Mouse (Mus musculus) C2C12 (cell line): Measurements from ENCODE around the gene Nsa2. TPM values are rescaled to one million over a fixed set of nuclear protein-coding genes. Genes with fewer than 3 reads are reported as not detected.

ENCODE experiments used
- H3K27me3 ChIP-seq: one replicate; pipeline ENCODE4 v1.6.1; 2011; ENCODE audit not compliant: control insufficient read depth, insufficient read depth, insufficient read length
- H3K36me3 ChIP-seq: one replicate; pipeline ENCODE4 v1.6.1; 2011; ENCODE audit not compliant: control insufficient read depth, insufficient read depth
- H3K4me3 ChIP-seq: one replicate; pipeline ENCODE4 v1.5.1; 2011; ENCODE audit warnings: mild to moderate bottlenecking, control low read depth; ENCODE audit not compliant: poor library complexity, insufficient read depth, severe bottlenecking
- H3K79me2 ChIP-seq: one replicate; pipeline ENCODE4 v1.6.1; 2011; ENCODE audit not compliant: control insufficient read depth, insufficient read depth
- H3K79me3 ChIP-seq: one replicate; pipeline ENCODE4 v1.6.1; 2011; ENCODE audit warnings: low read depth, control low read depth
- H3ac ChIP-seq: one replicate; pipeline ENCODE3; 2011; ENCODE audit warnings: low read depth; ENCODE audit not compliant: control insufficient read depth, insufficient read length
- CEBPB ChIP-seq: IDR thresholded peaks from one replicate; pipeline ENCODE4 v1.6.1; 2011; ENCODE audit warnings: low read depth, mild to moderate bottlenecking, control low read depth, moderate library complexity
- CTCF ChIP-seq: IDR thresholded peaks from one replicate; pipeline ENCODE4 v1.5.1; 2011; ENCODE audit not compliant: control insufficient read depth, insufficient read depth, insufficient read length
- FOSL1 ChIP-seq: IDR thresholded peaks from one replicate; pipeline ENCODE4 v1.8.0; 2011; ENCODE audit warnings: mild to moderate bottlenecking, low read length; ENCODE audit not compliant: poor library complexity, insufficient read depth, severe bottlenecking
- MAX ChIP-seq: IDR thresholded peaks from one replicate; pipeline ENCODE4 v1.6.1; 2011; ENCODE audit warnings: mild to moderate bottlenecking, control low read depth
- MYOD1 ChIP-seq: IDR thresholded peaks from one replicate; pipeline ENCODE4 v1.6.1; 2011; ENCODE audit warnings: low read depth; ENCODE audit not compliant: control insufficient read depth, insufficient read length
- MYOG ChIP-seq: IDR thresholded peaks from one replicate; pipeline ENCODE4 v1.6.1; 2011; ENCODE audit not compliant: control insufficient read depth, insufficient read length; ENCODE audit errors: extremely low read depth
- USF1 ChIP-seq: IDR thresholded peaks from one replicate; pipeline ENCODE4 v1.6.1; 2011; ENCODE audit warnings: low read depth, mild to moderate bottlenecking, control low read depth, moderate library complexity
- polyA plus RNA-seq: library from polyadenylated mRNA; unstranded; fragments of >200 nt; fragmentation: generic; extraction: Trizol; gene quantifications from one replicate; pipeline ENCODE4 v1.2.1, GENCODE M21; 2012; ENCODE audit warnings: missing spikeins

Nsa2 gene
- polyA plus RNA-seq, 1 experiment, result 91.6 TPM

- H3K36me3 ChIP-seq, result no peaks in the 10 kb centered on the region
- TF ChIP-seq MYOG (no peak), USF1 (no peak), MAX (no peak), CTCF (no peak)
- no peaks in the 10 kb centered on the region for H3K79me3 ChIP-seq
- no peaks in the 10 kb centered on the region for H3K79me2 ChIP-seq
- H3K27me3 ChIP-seq, result peaks cover 3% of the 10 kb centered on the region
- H3K4me3 ChIP-seq, result no peak overlapping the region
- no peak overlapping the region for H3ac ChIP-seq
These were observed 49.6 kb downstream of the Nsa2 start for GRCm38 (mm10) chr13:97088183-97088582.

- H3K79me2 ChIP-seq, result no peaks in the 10 kb centered on the region
- H3K4me3 ChIP-seq, result no peak overlapping the region
- no peaks in the 10 kb centered on the region for H3K36me3 ChIP-seq
- no peak overlapping the region for H3ac ChIP-seq
- no peak for TF ChIP-seq MAX
- no peak for TF ChIP-seq MYOG
- no peak for TF ChIP-seq CTCF
- no peak for TF ChIP-seq USF1
- no peak for TF ChIP-seq CEBPB
- TF ChIP-seq FOSL1, result no peak
- no peak for TF ChIP-seq MYOD1
- H3K79me3 ChIP-seq, result no peaks in the 10 kb centered on the region
- H3K27me3 ChIP-seq, result peaks cover 3% of the 10 kb centered on the region
These were observed 50.3 kb downstream of the Nsa2 start for GRCm38 (mm10) chr13:97087421-97087820.

- H3K79me2 ChIP-seq, result no peaks in the 10 kb centered on the region
- H3K4me3 ChIP-seq, result no peak overlapping the region
- no peaks in the 10 kb centered on the region for H3K79me3 ChIP-seq
- no peaks in the 10 kb centered on the region for H3K36me3 ChIP-seq
- H3ac ChIP-seq, result no peak overlapping the region
- no peak for TF ChIP-seq MYOG
- no peak for TF ChIP-seq FOSL1
- TF ChIP-seq MAX, result no peak
- TF ChIP-seq USF1, result no peak
- TF ChIP-seq CTCF, result no peak
- TF ChIP-seq CEBPB, result no peak
- TF ChIP-seq MYOD1, result no peak
- no peaks in the 10 kb centered on the region for H3K27me3 ChIP-seq
These were observed 51.4 kb downstream of the Nsa2 start for GRCm38 (mm10) chr13:97086316-97086715.

DNA sequence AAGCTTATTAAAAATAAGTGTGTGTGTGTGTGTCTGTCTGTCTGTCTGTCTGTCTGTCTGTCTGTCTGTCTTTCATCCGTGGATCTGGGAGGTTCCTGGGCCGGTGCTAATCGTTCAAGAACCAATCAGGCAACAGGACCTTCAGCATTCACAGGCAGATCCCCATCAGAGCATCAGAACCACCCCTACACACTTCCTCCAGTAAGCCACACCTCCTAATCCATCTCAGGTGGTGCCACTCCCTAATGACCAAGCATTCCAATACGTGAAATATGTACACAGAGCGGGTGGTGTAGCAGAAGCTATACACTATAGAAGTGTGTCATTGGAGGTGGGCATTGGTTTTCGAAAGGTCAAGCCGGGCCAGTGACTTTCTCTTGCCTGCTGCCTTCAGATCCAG, 55.3 kb downstream of the Nsa2 start:
- Histone ChIP-seq H3K36me3 (no peaks in the 10 kb centered on the region), H3ac (no peak overlapping the region), H3K79me3 (no peaks in the 10 kb centered on the region), H3K27me3 (no peaks in the 10 kb centered on the region), H3K79me2 (no peaks in the 10 kb centered on the region), H3K4me3 (no peak overlapping the region)
- TF ChIP-seq USF1 (no peak), MAX (no peak), CEBPB (no peak), CTCF (no peak), MYOD1 (no peak), FOSL1 (no peak), MYOG (no peak)

- Histone ChIP-seq H3ac (no peak overlapping the region), H3K4me3 (no peak overlapping the region), H3K27me3 (no peaks in the 10 kb centered on the region), H3K36me3 (no peaks in the 10 kb centered on the region), H3K79me3 (no peaks in the 10 kb centered on the region), H3K79me2 (no peaks in the 10 kb centered on the region)
- TF ChIP-seq CTCF (no peak), FOSL1 (no peak), MAX (no peak), CEBPB (no peak), USF1 (no peak), MYOG (no peak), MYOD1 (no peak)
These were observed 57.1 kb downstream of the Nsa2 start for GRCm38 (mm10) chr13:97080615-97081014.

- no peak overlapping the region for H3ac ChIP-seq
- no peak for TF ChIP-seq FOSL1
- no peak for TF ChIP-seq MYOD1
- no peak for TF ChIP-seq CEBPB
- TF ChIP-seq MYOG, result no peak
- no peak for TF ChIP-seq MAX
- TF ChIP-seq CTCF, result no peak
- TF ChIP-seq USF1, result no peak
- H3K36me3 ChIP-seq, result no peaks in the 10 kb centered on the region
- H3K27me3 ChIP-seq, result no peaks in the 10 kb centered on the region
- H3K79me2 ChIP-seq, result no peaks in the 10 kb centered on the region
- H3K4me3 ChIP-seq, result no peak overlapping the region
- H3K79me3 ChIP-seq, result no peaks in the 10 kb centered on the region
These were observed 57.5 kb downstream of the Nsa2 start for GRCm38 (mm10) chr13:97080201-97080600.

Other genes with a start within 250 kb of the Nsa2 start
- gene Gcnt4, start 213.2 kb downstream of the Nsa2 start, polyA plus RNA-seq, result 5.6 TPM
- not detected for gene 1700029F12Rik, start 103.6 kb downstream of the Nsa2 start, polyA plus RNA-seq
- 0.09 TPM for gene Fam169a, start 70.7 kb downstream of the Nsa2 start, polyA plus RNA-seq
- gene Gm6169, start 38.7 kb downstream of the Nsa2 start, polyA plus RNA-seq, result 4.4 TPM
- 13.7 TPM for gene Gfm2, start within 50 bp of the Nsa2 start, polyA plus RNA-seq
- gene Hexb, start 60.4 kb upstream of the Nsa2 start, polyA plus RNA-seq, result 21.4 TPM
- gene Enc1, start 103.2 kb upstream of the Nsa2 start, polyA plus RNA-seq, result 40.9 TPM